22 mouse cellular contexts compared by ENCODE assay signal in the genomic region with DNA sequence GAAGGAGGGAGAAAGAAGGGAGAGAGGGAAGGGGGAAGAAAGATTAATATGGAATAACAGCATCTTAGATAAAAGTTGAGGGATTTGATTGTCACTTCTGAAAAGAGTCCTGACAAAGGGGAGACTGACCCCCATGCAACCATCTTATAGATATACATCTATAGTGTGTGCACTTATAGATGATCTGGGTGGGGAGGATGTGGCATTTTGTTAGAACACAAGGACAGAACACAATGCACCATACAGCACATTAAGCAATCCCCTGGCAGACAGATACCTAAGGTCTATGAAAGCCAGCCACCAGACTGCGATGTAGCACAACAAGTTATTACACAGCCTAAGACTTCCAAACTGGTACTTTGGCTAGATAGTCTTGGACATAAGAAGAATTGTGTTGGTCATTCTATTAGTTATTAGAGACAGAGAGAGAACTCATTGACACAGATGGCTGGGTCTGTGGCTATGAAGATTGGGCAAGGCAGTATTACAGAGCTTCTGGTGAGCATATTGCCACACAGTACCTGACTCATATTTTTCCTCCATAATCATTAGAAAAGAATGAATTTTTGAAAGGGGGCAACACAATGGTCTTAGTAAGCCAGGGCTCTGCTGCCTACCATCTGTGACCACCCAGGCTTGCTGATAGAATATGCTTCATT.
DNase-seq lines count a peak whose midpoint lies in the region; ATAC-seq and TF ChIP-seq lines count a peak whose summit lies in the region.
"Had no signal": no experiment of that assay in that cellular context is flagged by ENCODE, and none has a peak within 500 bp of the region (broad histone marks: within the 10 kb centered on the region; RNA-seq: fewer than 3 reads in every experiment).

No protein-coding gene starts in this region.

- 78% methylated on average over 1 of the region's 1 CpGs for WGBS in liver, postnatal 0 days (ENCODE audit: insufficient replicate concordance)
- WGBS in midbrain, embryonic 10.5 days, result 100% methylated on average over 1 of the region's 1 CpGs

- no peak overlapping the region for H3K4me3 ChIP-seq in liver, postnatal 0 days (ENCODE audit: low read depth, low read length)
- H3K4me3 ChIP-seq in midbrain, embryonic 10.5 days, result no peak overlapping the region
- H3K4me3 ChIP-seq: embryonic facial prominence, embryonic 15.5 days; erythroblast, embryonic 14.5 days; forebrain, embryonic 15.5 days; heart, adult 2 months; heart, embryonic 12.5 days; hindbrain, embryonic 10.5 days had no signal

- H3K27me3 ChIP-seq in liver, postnatal 0 days (ENCODE audit: insufficient read depth, low read length), result no peaks in the 10 kb centered on the region
- H3K27me3 ChIP-seq in Patski, result no peaks in the 10 kb centered on the region
- no peaks in the 10 kb centered on the region for H3K27me3 ChIP-seq in midbrain, embryonic 10.5 days (ENCODE audit: low read depth, poor library complexity, severe bottlenecking)
- H3K27me3 ChIP-seq: embryonic facial prominence, embryonic 15.5 days; forebrain, embryonic 15.5 days; heart, embryonic 12.5 days had no signal

- H3K9me3 ChIP-seq in liver, postnatal 0 days (ENCODE audit: low read length), result no peaks in the 10 kb centered on the region
- no peaks in the 10 kb centered on the region for H3K9me3 ChIP-seq in midbrain, embryonic 10.5 days (replicated peaks)
- H3K9me3 ChIP-seq: embryonic facial prominence, embryonic 15.5 days; forebrain, embryonic 15.5 days; heart, embryonic 12.5 days; hindbrain, embryonic 10.5 days had no signal

- no peaks in the 10 kb centered on the region for H3K4me1 ChIP-seq in liver, postnatal 0 days (ENCODE audit: insufficient read depth)
- peaks cover 4% of the 10 kb centered on the region; the same call in 1 of the 2 replicates for H3K4me1 ChIP-seq in midbrain, embryonic 10.5 days
- H3K4me1 ChIP-seq: embryonic facial prominence, embryonic 15.5 days; forebrain, embryonic 15.5 days had no signal

- peak; percentile 53 for ATAC-seq in liver, postnatal 0 days
- peak; percentile 96 for ATAC-seq in Patski
- peak; percentile 82 for ATAC-seq in megakaryocyte, adult 5-6 weeks (ENCODE audit: poor library complexity, severe bottlenecking)
- ATAC-seq: forebrain, embryonic 15.5 days; intestine, postnatal 0 days had no signal

- no peak for TF ChIP-seq CTCF in liver, postnatal 0 days (IDR thresholded peaks at IDR 0.05; ENCODE audit: low read depth)
- TF ChIP-seq CTCF in Patski (IDR thresholded peaks at IDR 0.05), result no peak

- H3K9ac ChIP-seq in liver, postnatal 0 days (replicated peaks), result no peak overlapping the region
- H3K9ac ChIP-seq: embryonic facial prominence, embryonic 15.5 days; forebrain, embryonic 15.5 days; heart, embryonic 12.5 days; hindbrain, embryonic 14.5 days had no signal

- POLR2A ChIA-PET in Patski (lab: Charles Lee), result no interaction called here

- no peak overlapping the region for H3K4me2 ChIP-seq in liver, postnatal 0 days (ENCODE audit: low read depth, low read length)
- H3K4me2 ChIP-seq: embryonic facial prominence, embryonic 15.5 days; forebrain, embryonic 15.5 days; heart, embryonic 12.5 days; hindbrain, embryonic 14.5 days had no signal

- TF ChIP-seq EP300 in liver, postnatal 0 days (IDR thresholded peaks at IDR 0.05; ENCODE audit: low read depth), result no peak

- in situ Hi-C loops in Patski (cut with MboI; ENCODE audit: low pct_unique_long_range_greater_than_20kb), result no loop called here

- no peaks in the 10 kb centered on the region for H3K36me3 ChIP-seq in liver, postnatal 0 days (replicated peaks; ENCODE audit: insufficient read depth, low read length)
- H3K36me3 ChIP-seq in midbrain, embryonic 10.5 days, result no peaks in the 10 kb centered on the region
- H3K36me3 ChIP-seq: embryonic facial prominence, embryonic 15.5 days; forebrain, embryonic 15.5 days; heart, embryonic 12.5 days; hindbrain, embryonic 10.5 days had no signal

- no peak for DNase-seq in liver, postnatal 0 days
- DNase-seq in liver, result no peak
- peak; percentile 69 for DNase-seq in Patski (ENCODE audit: low read depth, low spot score)
- peak; percentile 3 for DNase-seq in gonadal fat pad, adult 2 months (ENCODE audit: low read depth)
- no peak for DNase-seq in kidney, postnatal 14 days
- no peak for DNase-seq in embryo, embryonic 11 days
- no peak for DNase-seq in midbrain, embryonic 10.5 days (ENCODE audit: low spot score)
- DNase-seq: adrenal gland, adult 2 months; adrenal gland, postnatal 25 days; cerebellum, adult 8-10 months; cerebellum, postnatal 14 days; gastrocnemius, postnatal 10 days; heart, adult 2 months; kidney, adult 8-10 months had no signal

- CTCF ChIA-PET in Patski (lab: Charles Lee), result interaction anchor here (4.1 kb wide), 1 partner anchor 9 kb away, joined by 28 read pairs; no protein-coding TSS in a partner anchor

- H3K27ac ChIP-seq in liver, postnatal 0 days (ENCODE audit: low read depth), result no peak overlapping the region
- no peak overlapping the region for H3K27ac ChIP-seq in midbrain, embryonic 10.5 days (replicated peaks)
- H3K27ac ChIP-seq: embryonic facial prominence, embryonic 15.5 days; forebrain, embryonic 15.5 days; heart, adult 2 months; hindbrain, embryonic 10.5 days; hindbrain, embryonic 14.5 days had no signal

Comparison
In these comparisons a context has a peak if more than half of its experiments do, and no peak if none do; other contexts are left out.
1. DNase-seq: peak in Patski (single experiment) and gonadal fat pad, adult 2 months (single experiment); none in liver, postnatal 0 days (single experiment), liver (single experiment), kidney, postnatal 14 days (single experiment), embryo, embryonic 11 days (single experiment) and midbrain, embryonic 10.5 days (single experiment).
2. Peak in every context shown above with its lines, with median percentiles within 50 percentile points of each other: ATAC-seq.